ENCODE assay signal across 18 mouse cellular contexts in the genomic region with DNA sequence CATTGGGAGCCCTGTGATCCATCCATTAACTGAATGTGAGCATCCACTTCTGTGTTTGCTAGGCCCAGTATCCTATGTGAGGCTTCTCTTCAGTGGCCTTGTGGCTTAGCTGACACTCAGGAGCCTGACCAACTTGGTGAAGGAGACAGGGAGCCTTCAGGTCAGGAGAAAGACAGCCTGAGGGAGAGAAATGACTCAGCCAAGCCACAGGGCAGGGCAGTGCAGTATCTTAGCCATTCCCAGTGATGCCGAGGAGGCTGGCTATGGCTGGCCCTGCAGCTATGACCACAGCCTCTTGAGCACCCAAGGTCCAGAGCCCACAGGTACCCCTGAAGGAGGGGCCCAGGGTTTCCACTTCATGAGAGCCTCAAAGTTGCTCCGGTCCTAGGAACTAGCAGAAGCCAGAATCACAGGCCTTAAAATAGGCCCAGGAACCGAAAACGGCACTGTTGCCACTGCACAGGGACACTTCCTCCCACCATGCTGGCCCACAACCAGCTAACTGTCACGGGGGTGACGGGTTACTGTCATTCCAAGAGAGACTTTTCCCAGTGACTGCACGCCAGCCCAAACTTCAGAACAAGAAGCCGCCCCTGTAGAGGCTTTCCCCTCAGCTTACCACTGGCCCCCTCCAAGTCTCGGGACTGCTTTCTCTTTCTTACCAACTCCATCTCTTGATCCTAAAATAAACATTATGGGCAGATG. TPM values are rescaled to one million over a fixed set of nuclear protein-coding genes. Genes with fewer than 3 reads are reported as not detected.
A peak's percentile ranks its signal among the peaks of the same experiment; 100 is the strongest.
DNase-seq lines count a peak whose midpoint lies in the region; ATAC-seq and TF ChIP-seq lines count a peak whose summit lies in the region.
"Had no signal": no experiment of that assay in that cellular context is flagged by ENCODE, and none has a peak within 500 bp of the region (broad histone marks: within the 10 kb centered on the region; RNA-seq: fewer than 3 reads in every experiment).

No protein-coding gene starts in this region.

- ATAC-seq in frontal cortex, adult (ENCODE audit: low TSS enrichment) = peak; percentile 56; the same call in 1 of the 2 replicates
- ATAC-seq in megakaryocyte progenitor cell, adult 5-6 weeks (replicated peaks; ENCODE audit: poor library complexity) = no peak
- ATAC-seq: intestine, embryonic 15.5 days had no signal

- 0 out of 2 replicates have a peak overlapping the region, but pooled peaks have one; percentile 20 for H3K9ac ChIP-seq in CH12.LX (ENCODE audit: insufficient read depth, low read depth)
- H3K9ac ChIP-seq: embryonic facial prominence, embryonic 12.5 days; intestine, embryonic 15.5 days; midbrain, embryonic 12.5 days had no signal

- H3K4me2 ChIP-seq in CH12.LX (ENCODE audit: insufficient read depth, low read depth, poor library complexity, severe bottlenecking) = peak overlapping the region; percentile 19; the same call in 1 of the 2 replicates
- H3K4me2 ChIP-seq: embryonic facial prominence, embryonic 12.5 days; intestine, embryonic 15.5 days; midbrain, embryonic 12.5 days had no signal

- no peak for TF ChIP-seq POLR2A in CH12.LX (IDR thresholded peaks at IDR 0.05; ENCODE audit: low read depth, low read length)

- dilution Hi-C loops in CH12.LX (cut with MboI; ENCODE audit: extremely low pct_ligation_motif_present, extremely low pct_unique_long_range_greater_than_20kb, low sequenced_read_pairs) = no loop called here

- in situ Hi-C loops in CH12.LX (cut with MboI; ENCODE audit: low pct_ligation_motif_present, low pct_unique_long_range_greater_than_20kb, low sequenced_read_pairs) = no loop called here

- TF ChIP-seq EP300 in CH12.LX (IDR thresholded peaks at IDR 0.05; ENCODE audit: low read length) = peak; percentile 79

- peaks cover 0 to 12% of the 10 kb centered on the region in 2 experiments for H3K36me3 ChIP-seq in CH12.LX (replicated peaks in 1 of 2; ENCODE audit: control insufficient read depth in 1 of 2, insufficient read depth in 1 of 2, low read length in 1 of 2)
- H3K36me3 ChIP-seq: embryonic facial prominence, embryonic 12.5 days; intestine, embryonic 15.5 days; midbrain, embryonic 12.5 days had no signal

- TF ChIP-seq CTCF in CH12.LX (conservative IDR thresholded peaks at IDR 0.05 in 1 of 2, IDR thresholded peaks at IDR 0.05 in 1 of 2; ENCODE audit: low read depth in 2 of 2, low read length in 2 of 2) = no peak

- no peak overlapping the region for H3K4me3 ChIP-seq in CH12.LX (replicated peaks in 1 of 3; ENCODE audit: low read depth in 2 of 3, low read length in 2 of 3, poor library complexity in 1 of 3)
- H3K4me3 ChIP-seq: embryonic facial prominence, embryonic 12.5 days; forebrain, embryonic 10.5 days; intestine, embryonic 15.5 days; midbrain, embryonic 12.5 days had no signal

- no peaks in the 10 kb centered on the region for H3K27me3 ChIP-seq in CH12.LX (replicated peaks)
- H3K27me3 ChIP-seq: embryonic facial prominence, embryonic 12.5 days; intestine, embryonic 15.5 days; midbrain, embryonic 12.5 days had no signal

- H3K4me1 ChIP-seq in CH12.LX (ENCODE audit: control insufficient read depth in 1 of 2, insufficient read depth in 2 of 2) = peaks cover 22 to 45% of the 10 kb centered on the region in 2 experiments

- no peaks in the 10 kb centered on the region for H3K9me3 ChIP-seq in CH12.LX (replicated peaks; ENCODE audit: low read length)
- H3K9me3 ChIP-seq: embryonic facial prominence, embryonic 12.5 days; forebrain, embryonic 10.5 days; intestine, embryonic 15.5 days; midbrain, embryonic 12.5 days had no signal

- no peak for DNase-seq in frontal cortex, postnatal 14 days (ENCODE audit: low spot score in 2 of 2)
- peak; percentile 71 for DNase-seq in layer of hippocampus, adult 9-11 months
- DNase-seq in layer of hippocampus, adult 8-10 months (ENCODE audit: low spot score in 2 of 2) = no peak
- DNase-seq in CH12.LX (ENCODE audit: extremely low read depth) = no peak
- DNase-seq in lung, postnatal 10 days = peak; percentile 79
- DNase-seq in adrenal gland, adult 18-20 months (ENCODE audit: low spot score in 2 of 2) = no peak
- DNase-seq: cerebellum, adult 9-10 months; thymus, adult 2 months had no signal

- H3K79me2 ChIP-seq in CH12.LX (replicated peaks; ENCODE audit: control insufficient read depth, extremely low read depth, insufficient read depth, poor library complexity, severe bottlenecking) = no peaks in the 10 kb centered on the region

- TF ChIP-seq RAD21 in CH12.LX (IDR thresholded peaks at IDR 0.05; ENCODE audit: low read depth, low read length) = no peak

- H3K27ac ChIP-seq in CH12.LX (ENCODE audit: insufficient read depth, low read depth) = no peak overlapping the region
- H3K27ac ChIP-seq: embryonic facial prominence, embryonic 12.5 days; forebrain, embryonic 10.5 days; intestine, embryonic 15.5 days; midbrain, embryonic 12.5 days had no signal

TF ChIP-seq in CH12.LX, 34 proteins besides CTCF, POLR2A, EP300 and RAD21:
- TF ChIP-seq ZKSCAN1 (IDR thresholded peaks at IDR 0.05; ENCODE audit: borderline replicate concordance, low read depth, low read length) (no peak), ELF1 (IDR thresholded peaks at IDR 0.05; ENCODE audit: low read depth, low read length) (no peak), SIN3A (IDR thresholded peaks at IDR 0.05; ENCODE audit: low read length) (no peak), KAT2A (IDR thresholded peaks at IDR 0.05; ENCODE audit: insufficient replicate concordance, low read length) (no peak), ETS1 (conservative IDR thresholded peaks at IDR 0.05; ENCODE audit: low read depth, low read length) (peak; percentile 29; the same call in 1 of the 2 replicates), ZC3H11A (IDR thresholded peaks at IDR 0.05; ENCODE audit: low read depth, low read length) (no peak), BHLHE40 (IDR thresholded peaks at IDR 0.05; ENCODE audit: low read depth, low read length) (peak; percentile 70), SMC3 (IDR thresholded peaks at IDR 0.05; ENCODE audit: low read depth, low read length) (no peak), JUND (conservative IDR thresholded peaks at IDR 0.05; ENCODE audit: low read depth, low read length) (no peak), MEF2A (IDR thresholded peaks at IDR 0.05; ENCODE audit: borderline replicate concordance, low read depth, low read length) (peak; percentile 71), JUN (IDR thresholded peaks at IDR 0.05; ENCODE audit: insufficient read depth, low read depth, low read length) (no peak), UBTF (IDR thresholded peaks at IDR 0.05; ENCODE audit: low read depth, low read length) (no peak)

RNA-seq across cellular contexts. Expression of gene 5031439G07Rik, which starts 6.6 kb away (rescaled TPM):
- total RNA-seq in layer of hippocampus, adult 8-10 months (2022) = 10 to 100 TPM; 89.6 to 93.1 (median 92.6) TPM
- 10.9 and 12.9 TPM in 2 replicates for total RNA-seq in CH12.LX (2012; rRNA removed)
- total RNA-seq in CH12.LX (2014; rRNA removed) = 8.6 and 9.4 TPM in 2 replicates
- 22.7 and 26.0 TPM in 2 replicates for polyA plus RNA-seq in CH12.LX (2012; ENCODE audit: insufficient read length, low read depth)
- total RNA-seq in adrenal gland, adult 18-20 months (2021) = 10 to 100 TPM; 38.8 to 53.7 TPM
- total RNA-seq in megakaryocyte progenitor cell, adult 5-6 weeks (2015) = 8.0 and 10.0 TPM in 2 replicates
- 11.7 and 17.7 TPM in 2 replicates for total RNA-seq in megakaryocyte progenitor cell, adult 5-6 weeks (2017)

RNA-seq across cellular contexts. Expression of gene Upk3a, which starts 35.2 kb away (rescaled TPM):
- under 1 TPM in 1 of 4 experiments, not detected in 3; 0.71 TPM for total RNA-seq in layer of hippocampus, adult 8-10 months (2022)
- total RNA-seq in CH12.LX (2012; rRNA removed) (not detected in 2 replicates), CH12.LX (2014; rRNA removed) (not detected in 2 replicates)
- not detected in 2 replicates for polyA plus RNA-seq in CH12.LX (2012; ENCODE audit: insufficient read length, low read depth)
- total RNA-seq in adrenal gland, adult 18-20 months (2021) = not detected
- total RNA-seq in megakaryocyte progenitor cell, adult 5-6 weeks (2015) = not detected in 2 replicates
- total RNA-seq in megakaryocyte progenitor cell, adult 5-6 weeks (2017) = not detected in 2 replicates
- total RNA-seq: adrenal gland, postnatal 4 days; gastrocnemius, adult 8-10 months; hematopoietic stem cell, adult 5-6 weeks; liver, adult 2 months had no signal
- polyA plus RNA-seq: forebrain, embryonic 10.5 days; liver, adult 2 months had no signal

RNA-seq across cellular contexts. Expression of gene Fam118a, which starts 47.0 kb away (rescaled TPM):
- total RNA-seq in layer of hippocampus, adult 8-10 months (2022) = 10 to 100 TPM; 26.9 to 33.0 (median 29.7) TPM
- total RNA-seq in CH12.LX (2012; rRNA removed) (13.1 and 14.1 TPM in 2 replicates), CH12.LX (2014; rRNA removed) (18.2 and 18.4 TPM in 2 replicates)
- 15.0 and 15.5 TPM in 2 replicates for polyA plus RNA-seq in CH12.LX (2012; ENCODE audit: insufficient read length, low read depth)
- 1 to 10 TPM; 8.2 to 9.8 TPM for total RNA-seq in adrenal gland, adult 18-20 months (2021)
- total RNA-seq in megakaryocyte progenitor cell, adult 5-6 weeks (2015) = 12.4 and 12.5 TPM in 2 replicates
- 10.5 and 20.9 TPM in 2 replicates for total RNA-seq in megakaryocyte progenitor cell, adult 5-6 weeks (2017)

RNA-seq across cellular contexts. Expression of gene Nup50, which starts 58.5 kb away (rescaled TPM):
- 10 to 100 TPM; 29.0 to 35.4 (median 33.0) TPM for total RNA-seq in layer of hippocampus, adult 8-10 months (2022)
- total RNA-seq in CH12.LX (2012; rRNA removed) = 39.2 and 45.3 TPM in 2 replicates
- 43.4 and 46.6 TPM in 2 replicates for total RNA-seq in CH12.LX (2014; rRNA removed)
- polyA plus RNA-seq in CH12.LX (2012; ENCODE audit: insufficient read length, low read depth) = 85.6 and 91.4 TPM in 2 replicates
- total RNA-seq in adrenal gland, adult 18-20 months (2021) = 10 to 100 TPM; 41.0 to 45.8 TPM
- 43.6 and 44.8 TPM in 2 replicates for total RNA-seq in megakaryocyte progenitor cell, adult 5-6 weeks (2015)
- 87.7 and 99.3 TPM in 2 replicates for total RNA-seq in megakaryocyte progenitor cell, adult 5-6 weeks (2017)

Comparison
In these comparisons a context has a peak if more than half of its experiments do, and no peak if none do; other contexts are left out.
1. DNase-seq: peak in layer of hippocampus, adult 9-11 months (single experiment) and lung, postnatal 10 days (single experiment); none in frontal cortex, postnatal 14 days (0 of 2), layer of hippocampus, adult 8-10 months (0 of 2), CH12.LX (single experiment) and adrenal gland, adult 18-20 months (0 of 2).